Mouse (Mus musculus): ENCODE results near the gene Ogn. TPM values are rescaled to one million over a fixed set of nuclear protein-coding genes. Genes with fewer than 3 reads are reported as not detected.

The Ogn gene
- polyA plus RNA-seq, 1 experiment from 2014 or later, result 8.6 TPM

Other genes starting within 250 kb of the Ogn start
- 13.4 and 13.7 TPM in 2 replicates for gene Ippk, start 186.8 kb upstream of the Ogn start, polyA plus RNA-seq (2014; fragmentation: Nextera tagmentation; extraction: Ambion mirVana)
- 0.50 and 0.96 TPM in 2 replicates for gene Tes3-ps, start 114.7 kb upstream of the Ogn start, polyA plus RNA-seq (2014; fragmentation: Nextera tagmentation; extraction: Ambion mirVana)
- gene Ecm2, start 103.2 kb upstream of the Ogn start, polyA plus RNA-seq (2014; fragmentation: Nextera tagmentation; extraction: Ambion mirVana), result 1.7 and 2.2 TPM in 2 replicates
- 0.32 and 0.86 TPM in 2 replicates for gene Aspn, start 63.6 kb upstream of the Ogn start, polyA plus RNA-seq (2014; fragmentation: Nextera tagmentation; extraction: Ambion mirVana)
- 0.20 and 0.34 TPM in 2 replicates for gene Omd, start 25.6 kb upstream of the Ogn start, polyA plus RNA-seq (2014; fragmentation: Nextera tagmentation; extraction: Ambion mirVana)
- 8.1 and 8.3 TPM in 2 replicates for gene Cenpp, start 44.7 kb downstream of the Ogn start, polyA plus RNA-seq (2014; fragmentation: Nextera tagmentation; extraction: Ambion mirVana)
- gene Nol8, start 45.0 kb downstream of the Ogn start, polyA plus RNA-seq (2014; fragmentation: Nextera tagmentation; extraction: Ambion mirVana), result 13.7 and 15.3 TPM in 2 replicates
- gene Iars, start 74.1 kb downstream of the Ogn start, polyA plus RNA-seq (2014; fragmentation: Nextera tagmentation; extraction: Ambion mirVana), result 52.6 and 59.2 TPM in 2 replicates
- gene Gm30302, start 191.0 kb downstream of the Ogn start, polyA plus RNA-seq (2014; fragmentation: Nextera tagmentation; extraction: Ambion mirVana), result 0.15 TPM in 1 of 2 replicates, not detected in the other